Mouse (Mus musculus) bone marrow, adult 2 months (tissue): ENCODE results near the gene Ppp1r10.

Experiments used
- CTCF ChIP-seq: fragments of 200-500 bp; IDR thresholded peaks from 2 replicates; pipeline ENCODE4 v1.5.1; 2011; ENCODE audit warnings: low read length, control low read depth; ENCODE audit not compliant: control insufficient read depth, insufficient read depth
- POLR2A ChIP-seq: fragments of 200-500 bp; IDR thresholded peaks from 2 replicates; pipeline ENCODE4 v1.6.1; 2011; ENCODE audit warnings: low read depth, mild to moderate bottlenecking, control low read depth, low read length, borderline replicate concordance; ENCODE audit not compliant: control insufficient read depth

GRCm38 (mm10) chr17:35874721-35875120 lies 41.5 kb upstream of the Ppp1r10 start:
- TF ChIP-seq CTCF (no peak), POLR2A (no peak)
